Mouse (Mus musculus) cerebellum, adult 11-12 months (tissue): ENCODE measurements at regions not wholly inside any gene's neighbourhood (a gene's known extent, or its start where the extent isn't known, plus 50 kb on each side); places are given as distances from the start of the nearest gene placed in this dataset.

Source experiments
- DNase-seq: peaks from one replicate; pipeline ENCODE4 v3.0.0; 2022

- DNase-seq = no peak
Measured at GRCm38 (mm10) chr4:21616116-21616515, 69.6 kb downstream of the Prdm13 start.

DNA sequence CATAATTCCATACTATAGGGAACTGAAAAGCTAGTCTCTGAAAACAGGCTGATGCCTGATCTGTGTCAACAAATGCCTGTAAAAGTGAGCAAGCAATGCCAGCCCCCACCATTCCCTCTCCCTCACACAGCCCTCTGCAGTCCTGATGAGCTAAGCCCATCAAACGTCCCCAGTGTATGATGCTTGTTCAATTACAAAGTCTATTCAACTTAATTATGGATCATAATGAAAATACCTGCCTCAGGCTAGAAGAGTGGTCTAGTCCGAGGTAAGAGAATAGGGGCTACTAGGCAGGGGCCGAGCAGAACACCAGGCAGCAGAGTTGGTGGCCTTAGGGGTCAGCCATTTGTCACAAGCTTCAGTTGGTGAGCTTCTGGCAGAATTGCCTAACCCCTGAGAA, 71.3 kb downstream of the Prdm13 start:
- no peak for DNase-seq

GRCm38 (mm10) chr4:21611531-21612282, 74.1 kb downstream of the Prdm13 start:
- DNase-seq = no peak

DNA sequence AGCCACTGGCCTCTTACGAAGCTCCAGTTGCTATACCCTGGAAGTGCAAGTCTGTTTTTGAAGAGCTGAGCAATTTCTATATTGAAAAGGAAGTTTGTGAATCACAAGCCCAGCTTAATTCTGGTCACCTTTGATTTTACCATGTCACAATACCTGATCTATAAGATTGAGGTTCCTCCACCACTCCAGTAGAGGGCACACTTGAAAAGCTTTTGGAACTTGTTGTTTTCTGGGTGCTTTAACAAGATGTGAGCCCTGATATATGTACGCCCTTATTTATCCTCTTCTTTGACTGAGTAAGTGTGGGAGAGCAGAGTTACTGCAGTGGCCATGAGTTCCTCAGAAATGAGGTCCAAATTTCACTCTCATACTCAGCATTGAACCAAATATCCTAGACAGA, 87.7 kb downstream of the Prdm13 start:
- DNase-seq = no peak

DNA sequence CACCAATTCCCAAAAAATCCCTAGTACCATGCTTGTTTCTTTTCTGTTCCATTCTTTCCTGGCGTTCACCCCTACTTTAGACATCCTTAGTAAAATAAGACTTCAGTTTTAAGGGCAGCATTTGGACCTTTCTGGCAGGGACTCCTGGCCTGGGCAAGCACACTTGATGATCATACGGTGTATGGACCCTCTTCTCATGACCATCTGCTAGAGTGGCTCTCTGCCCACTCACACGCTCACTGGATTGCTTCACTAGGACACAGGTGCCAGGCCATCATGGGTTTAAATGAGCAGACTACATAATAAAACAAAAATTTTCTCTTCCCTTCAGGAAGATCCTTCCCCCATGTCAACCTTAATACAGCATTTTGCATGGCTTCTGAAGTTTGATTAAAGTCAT, 138.0 kb downstream of the Prdm13 start:
- peak; percentile 30 for DNase-seq

DNA sequence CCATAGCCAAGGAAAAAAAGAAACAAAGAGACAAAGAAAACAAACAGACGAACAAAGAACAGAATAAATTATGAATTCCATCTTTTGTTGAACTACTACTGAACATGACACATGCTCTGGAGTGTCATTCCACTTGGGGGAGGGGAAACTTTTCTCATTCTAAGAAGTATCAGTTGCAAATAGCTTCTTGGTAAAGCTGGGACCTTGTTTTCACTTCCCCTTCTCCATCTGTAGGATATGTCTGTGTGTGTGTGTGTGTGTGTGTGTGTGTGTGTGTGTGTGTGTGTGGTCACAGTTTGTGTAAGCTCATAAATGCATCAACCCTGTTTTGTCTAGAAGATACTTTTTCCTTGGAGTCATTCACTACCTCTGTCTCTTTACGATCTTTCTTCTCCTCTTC, 146.2 kb downstream of the Prdm13 start:
- DNase-seq = no peak

DNA sequence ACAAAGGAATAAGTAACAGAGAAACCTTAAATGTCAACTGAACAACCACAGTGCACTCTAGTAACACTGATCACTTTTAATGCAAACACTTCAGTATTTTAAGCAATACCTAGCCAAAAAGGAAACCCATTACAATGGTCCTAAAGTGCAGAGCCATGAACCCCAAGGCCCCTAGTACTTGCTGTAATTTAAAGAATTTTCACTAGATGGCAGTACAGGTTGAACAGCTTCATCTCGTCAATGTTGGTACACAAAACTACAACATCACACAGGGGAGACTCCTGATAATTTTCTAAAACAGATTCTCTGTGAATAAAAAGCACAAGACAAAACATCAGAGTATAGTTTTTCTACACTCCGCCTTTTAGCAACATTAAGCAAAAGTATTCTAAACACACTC, 149.8 kb downstream of the Prdm13 start:
- DNase-seq = no peak

GRCm38 (mm10) chr4:21532186-21532585, 153.6 kb downstream of the Prdm13 start:
- DNase-seq = no peak
